Mouse (Mus musculus) stomach, embryonic 15.5 days (tissue): ENCODE data around the gene Gab2. TPM values are rescaled to one million over a fixed set of nuclear protein-coding genes. Genes with fewer than 3 reads are reported as not detected.
A peak's percentile ranks its signal among the peaks of the same experiment; 100 is the strongest.

Experiments used
- ATAC-seq: fragments of 200-750 bp; cut with Nextera tagmentation; 2 replicates; pipeline ENCODE4 v1.8.0; 2017; ENCODE audit warnings: low read depth, moderate number of reproducible peaks, moderate TSS enrichment; ENCODE audit not compliant: insufficient read depth, low FRiP score
- H3K27ac ChIP-seq: fragments of 300-500 bp; sonication (generic); 2 replicates; pipeline ENCODE4 v1.5.1; 2015; ENCODE audit warnings: mild to moderate bottlenecking, inconsistent platforms
- H3K27me3 ChIP-seq: fragments of 300-500 bp; sonication (generic); replicated peaks from 2 replicates; pipeline ENCODE4 v1.6.1; 2015; ENCODE audit warnings: inconsistent platforms
- H3K36me3 ChIP-seq: fragments of 300-500 bp; sonication (generic); 2 replicates; pipeline ENCODE4 v1.6.1; 2015; ENCODE audit warnings: inconsistent platforms
- H3K4me1 ChIP-seq: fragments of 300-500 bp; sonication (generic); 2 replicates; pipeline ENCODE4 v1.6.1; 2015; ENCODE audit warnings: inconsistent platforms
- H3K4me2 ChIP-seq: fragments of 300-500 bp; sonication (generic); 2 replicates; pipeline ENCODE4 v1.6.1; 2015; ENCODE audit warnings: mild to moderate bottlenecking, inconsistent platforms
- H3K4me3 ChIP-seq: fragments of 300-500 bp; sonication (generic); replicated peaks from 2 replicates; pipeline ENCODE4 v1.5.1; 2015; ENCODE audit warnings: inconsistent platforms
- H3K9ac ChIP-seq: fragments of 300-500 bp; sonication (generic); 2 replicates; pipeline ENCODE4 v1.6.1; 2015; ENCODE audit warnings: inconsistent platforms
- H3K9me3 ChIP-seq: fragments of 300-500 bp; sonication (generic); 2 replicates; pipeline ENCODE4 v1.6.1; 2016; ENCODE audit warnings: inconsistent platforms
- WGBS: fragments of 180-500 bp; shearing (Covaris S2); methylation state at CpG from one replicate; pipeline ENCODE4 v1.1.7; 2015; 5-methylcytosine and 5-hydroxymethylcytosine counted together
- polyA plus RNA-seq: library from polyadenylated mRNA; unstranded; fragments of >200 nt; fragmentation: Nextera tagmentation; extraction: Ambion mirVana; gene quantifications from 2 replicates; pipeline ENCODE4 v1.2.1, GENCODE M21; 2015

Gene Gab2
- polyA plus RNA-seq, 1 experiment from 2014 or later: 7.5 TPM

DNA sequence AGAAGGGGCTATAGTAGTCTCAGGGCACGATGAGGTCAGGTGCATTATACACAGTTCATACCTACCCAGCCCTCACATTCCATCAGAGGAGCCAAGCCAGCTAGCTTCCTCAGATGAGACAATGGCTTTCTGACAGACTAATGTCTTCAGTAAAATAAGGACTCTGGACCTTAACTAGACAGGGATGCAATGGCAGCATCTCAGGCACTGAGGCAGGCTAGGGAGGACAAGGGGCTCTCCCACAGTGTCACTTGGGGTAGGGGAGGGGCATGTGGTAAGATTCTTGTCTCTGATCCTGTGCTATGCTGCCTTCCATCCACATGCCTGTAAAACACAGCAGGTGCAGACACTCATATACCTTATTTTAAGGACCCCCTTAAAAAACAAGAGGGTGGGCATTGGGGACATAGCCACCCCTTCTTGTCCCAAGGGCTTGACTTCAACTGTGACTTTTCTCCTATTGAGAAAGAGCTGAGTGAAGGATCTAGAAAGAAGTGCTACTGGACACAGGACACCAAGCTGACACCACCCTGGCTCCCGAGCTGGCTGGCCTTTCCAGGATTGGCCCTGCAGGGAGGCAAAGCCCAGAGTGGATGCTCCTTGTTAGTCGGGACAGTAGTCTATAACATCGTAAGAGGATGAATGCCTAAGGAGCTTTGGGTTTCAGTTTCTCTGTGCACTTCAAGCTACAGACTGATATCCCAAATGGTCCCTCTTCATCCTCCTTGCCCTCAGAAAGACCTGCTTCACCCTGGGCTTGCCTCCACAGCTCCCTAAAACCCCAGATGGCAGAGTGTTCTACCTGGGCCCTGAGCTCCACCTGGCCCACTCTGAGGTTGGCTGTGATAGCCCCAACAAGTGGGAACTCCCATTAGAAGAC, 228.3 kb downstream of the Gab2 start:
- no peak for ATAC-seq
- H3K4me2 ChIP-seq: no peak overlapping the region
- H3K36me3 ChIP-seq: peaks cover 42% of the 10 kb centered on the region
- no peaks in the 10 kb centered on the region for H3K9me3 ChIP-seq
- H3K27me3 ChIP-seq: no peaks in the 10 kb centered on the region
- no peak overlapping the region for H3K4me3 ChIP-seq
- H3K9ac ChIP-seq: no peak overlapping the region
- H3K27ac ChIP-seq: no peak overlapping the region
- 88% methylated on average over 4 of the region's 4 CpGs for WGBS
- H3K4me1 ChIP-seq: no peaks in the 10 kb centered on the region; the same call in 1 of the 2 replicates

DNA sequence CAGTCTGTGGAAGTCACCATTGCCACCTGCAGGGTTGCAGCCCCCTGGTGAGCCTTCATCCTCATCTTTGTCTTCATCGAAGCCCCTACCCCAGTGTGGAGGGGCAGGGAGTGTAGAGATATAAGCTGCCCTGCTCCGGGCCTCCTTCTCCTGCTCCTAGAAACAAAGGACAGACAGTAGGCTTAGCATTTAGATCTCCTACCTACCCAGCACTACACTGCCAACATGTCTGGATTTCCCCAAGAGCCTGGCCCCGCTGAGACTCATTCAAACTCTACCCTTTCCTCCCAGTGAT, 228.9 kb downstream of the Gab2 start:
- no peak overlapping the region for H3K4me3 ChIP-seq
- no peaks in the 10 kb centered on the region for H3K27me3 ChIP-seq
- no peak overlapping the region for H3K9ac ChIP-seq
- H3K36me3 ChIP-seq: peaks cover 37% of the 10 kb centered on the region
- H3K4me2 ChIP-seq: no peak overlapping the region
- H3K27ac ChIP-seq: no peak overlapping the region
- no peaks in the 10 kb centered on the region; the same call in 1 of the 2 replicates for H3K4me1 ChIP-seq
- no peaks in the 10 kb centered on the region for H3K9me3 ChIP-seq
- ATAC-seq: no peak
- 91% methylated on average over 3 of the region's 3 CpGs for WGBS

DNA sequence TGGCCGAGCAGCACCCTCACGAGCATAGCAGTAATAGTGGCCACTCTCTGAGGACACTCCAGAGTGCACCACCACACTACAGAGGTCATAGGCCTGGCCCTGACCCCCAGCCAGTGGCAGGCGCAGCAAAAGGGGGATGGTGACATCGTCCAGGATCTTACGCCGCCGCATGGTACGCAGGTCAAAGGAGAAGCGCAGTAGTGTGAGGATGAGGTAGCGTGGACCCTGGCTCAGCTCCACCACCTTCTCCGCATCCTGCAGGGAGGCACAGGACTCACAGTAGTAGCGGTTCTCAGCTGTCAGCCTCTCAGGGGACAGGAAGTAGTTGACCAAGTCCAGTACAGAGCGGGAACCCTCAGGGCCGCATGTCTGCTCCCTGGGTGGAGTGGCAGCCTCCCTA, 230.2 kb downstream of the Gab2 start:
- H3K4me1 ChIP-seq: no peaks in the 10 kb centered on the region
- ATAC-seq: peak; percentile 17; the same call in 1 of the 2 replicates
- peaks cover 31% of the 10 kb centered on the region for H3K36me3 ChIP-seq
- H3K9me3 ChIP-seq: no peaks in the 10 kb centered on the region
- 92% methylated on average over 14 of the region's 14 CpGs for WGBS
- no peak overlapping the region for H3K4me3 ChIP-seq
- no peak overlapping the region for H3K4me2 ChIP-seq
- H3K27ac ChIP-seq: no peak overlapping the region
- no peaks in the 10 kb centered on the region for H3K27me3 ChIP-seq
- H3K9ac ChIP-seq: no peak overlapping the region

DNA sequence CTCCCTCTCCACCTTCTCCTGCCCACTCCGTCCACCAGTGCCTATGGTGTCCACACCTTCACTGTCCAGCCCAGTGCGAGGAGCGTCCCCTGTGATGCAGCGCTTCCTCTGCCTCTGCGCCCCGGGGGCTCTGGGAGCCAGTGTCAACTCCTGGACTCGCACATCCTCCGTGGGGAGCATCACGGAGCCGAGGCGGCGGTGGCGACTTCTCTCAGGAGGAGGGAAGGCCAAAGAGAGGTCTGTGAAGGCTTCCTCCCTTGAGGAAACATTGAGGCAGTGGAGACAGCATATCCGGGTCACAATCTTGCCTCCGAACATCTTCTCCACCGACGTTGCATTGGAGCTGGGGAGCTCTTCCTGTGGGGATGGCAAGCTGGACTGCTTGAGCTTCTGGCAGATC, 230.8 kb downstream of the Gab2 start:
- 90% methylated on average over 17 of the region's 17 CpGs for WGBS
- H3K27me3 ChIP-seq: no peaks in the 10 kb centered on the region
- ATAC-seq: no peak

DNA sequence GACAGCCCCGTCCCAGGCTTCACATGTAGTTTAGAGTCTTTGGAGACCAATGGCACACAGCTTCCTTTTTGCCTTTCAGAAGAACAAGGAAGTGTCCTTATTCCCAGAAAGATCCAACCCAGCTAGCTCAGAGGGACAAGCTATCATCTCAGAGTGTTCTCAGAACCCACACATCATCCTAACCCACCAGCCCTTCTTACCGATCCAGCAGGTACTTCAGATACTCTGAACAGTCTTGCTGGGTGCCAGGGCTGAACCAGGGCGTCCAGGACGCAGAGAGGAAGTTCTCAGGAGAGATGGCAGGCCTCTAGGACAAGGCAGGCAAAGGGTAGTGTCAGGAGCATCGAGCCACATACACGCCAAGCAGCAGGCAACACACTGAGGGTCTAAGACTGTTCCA, 231.5 kb downstream of the Gab2 start:
- 92% methylated on average over 6 of the region's 6 CpGs for WGBS
- ATAC-seq: no peak

More for the DNA sequence above, 230.8 kb downstream of the Gab2 start:
- no peak overlapping the region for H3K4me3 ChIP-seq
- no peaks in the 10 kb centered on the region for H3K9me3 ChIP-seq
- no peaks in the 10 kb centered on the region for H3K4me1 ChIP-seq
- H3K9ac ChIP-seq: no peak overlapping the region
- H3K36me3 ChIP-seq: peaks cover 28% of the 10 kb centered on the region
- no peak overlapping the region for H3K27ac ChIP-seq
- H3K4me2 ChIP-seq: no peak overlapping the region

DNA sequence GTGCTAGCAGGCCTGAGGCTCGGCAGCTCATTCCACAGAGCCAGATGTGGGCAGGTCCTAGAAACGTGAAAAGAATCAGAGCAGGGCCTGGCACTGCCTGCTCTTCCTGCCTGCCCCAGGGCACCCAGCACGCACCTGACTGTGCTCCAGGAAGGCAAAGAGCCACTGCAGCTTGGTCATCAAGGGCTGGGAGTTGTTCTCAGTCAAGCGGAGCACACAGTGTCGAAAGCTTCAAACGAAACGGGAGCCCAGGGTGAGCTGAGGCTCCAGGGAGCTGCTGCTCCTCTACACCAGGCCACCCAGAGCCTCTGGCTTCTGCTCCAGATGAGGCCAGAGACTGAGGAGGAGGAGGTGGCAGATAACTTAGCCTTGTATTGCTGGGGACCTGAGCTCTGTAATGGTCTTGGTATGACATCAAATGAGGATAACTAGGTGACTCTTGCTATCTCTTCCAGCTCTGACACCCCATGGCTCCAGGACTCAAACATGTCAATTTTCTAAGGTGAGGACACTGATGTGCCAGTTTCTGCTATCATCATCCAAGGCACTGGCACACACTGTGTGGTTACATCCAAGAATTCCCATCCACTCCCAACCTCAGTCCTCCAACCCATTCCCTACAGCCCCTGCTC, 232.1 kb downstream of the Gab2 start:
- no peak for ATAC-seq
- no peaks in the 10 kb centered on the region for H3K27me3 ChIP-seq
- 82% methylated on average over 7 of the region's 7 CpGs for WGBS

More for the DNA sequence above, 231.5 kb downstream of the Gab2 start:
- no peak overlapping the region for H3K4me2 ChIP-seq
- no peak overlapping the region for H3K27ac ChIP-seq
- no peaks in the 10 kb centered on the region for H3K9me3 ChIP-seq
- no peaks in the 10 kb centered on the region for H3K4me1 ChIP-seq
- no peaks in the 10 kb centered on the region for H3K27me3 ChIP-seq
- H3K9ac ChIP-seq: no peak overlapping the region
- peaks cover 24% of the 10 kb centered on the region for H3K36me3 ChIP-seq
- H3K4me3 ChIP-seq: no peak overlapping the region

DNA sequence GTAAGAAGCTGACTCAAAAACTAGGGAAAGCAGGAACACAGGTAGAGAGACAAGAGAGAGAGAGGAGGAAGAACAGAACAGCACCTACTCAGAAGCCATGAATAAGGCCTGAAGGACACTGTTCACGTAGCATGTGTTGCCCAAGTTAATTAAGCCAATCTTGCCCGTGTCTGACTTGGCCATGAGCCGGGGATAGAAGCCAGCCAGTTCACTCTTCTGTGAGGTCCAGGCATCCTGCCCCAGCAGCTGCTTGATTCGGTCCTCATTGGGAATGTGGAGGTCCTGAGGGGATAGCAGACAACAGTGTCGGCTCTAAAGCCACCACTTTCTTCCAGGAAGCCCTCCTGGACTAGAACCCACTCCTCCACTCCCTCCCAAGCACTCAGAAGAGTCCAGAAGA, 233.3 kb downstream of the Gab2 start:
- 79% methylated on average over 5 of the region's 5 CpGs for WGBS

More for the DNA sequence above, 232.1 kb downstream of the Gab2 start:
- Histone ChIP-seq H3K4me3 (no peak overlapping the region), H3K27ac (no peak overlapping the region), H3K36me3 (peaks cover 19% of the 10 kb centered on the region), H3K9me3 (no peaks in the 10 kb centered on the region), H3K4me1 (no peaks in the 10 kb centered on the region), H3K9ac (no peak overlapping the region), H3K4me2 (no peak overlapping the region)

DNA sequence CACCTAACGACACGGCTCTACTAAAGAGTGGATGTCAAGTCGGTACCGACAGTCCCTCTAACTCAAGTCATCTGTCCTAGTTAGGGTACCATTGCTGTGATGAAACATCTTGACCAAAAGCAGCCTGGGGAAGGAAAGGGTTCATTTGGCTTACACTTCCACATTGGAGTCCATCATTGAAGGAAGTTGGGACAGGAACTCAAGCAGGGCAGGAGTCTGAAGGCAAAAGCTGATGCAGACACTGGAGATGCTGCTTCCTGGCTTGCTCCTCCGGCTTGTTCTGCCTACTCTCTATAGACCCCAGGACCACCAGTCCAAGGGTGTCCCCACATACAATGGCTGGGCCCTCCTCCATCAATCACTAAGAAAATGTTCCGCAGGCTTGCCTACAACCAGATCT, 234.3 kb downstream of the Gab2 start:
- no peak overlapping the region for H3K27ac ChIP-seq
- peaks cover under 1% of the 10 kb centered on the region; the same call in 1 of the 2 replicates for H3K36me3 ChIP-seq
- no peak for ATAC-seq
- WGBS: 88% methylated on average over 6 of the region's 6 CpGs
- no peaks in the 10 kb centered on the region for H3K4me1 ChIP-seq
- no peak overlapping the region for H3K4me3 ChIP-seq
- no peak overlapping the region for H3K9ac ChIP-seq
- no peak overlapping the region for H3K4me2 ChIP-seq
- no peaks in the 10 kb centered on the region for H3K9me3 ChIP-seq
- H3K27me3 ChIP-seq: no peaks in the 10 kb centered on the region

More for the DNA sequence above, 233.3 kb downstream of the Gab2 start:
- Histone ChIP-seq H3K4me2 (no peak overlapping the region), H3K9me3 (no peaks in the 10 kb centered on the region), H3K4me1 (no peaks in the 10 kb centered on the region), H3K9ac (no peak overlapping the region), H3K27ac (no peak overlapping the region), H3K27me3 (no peaks in the 10 kb centered on the region), H3K36me3 (peaks cover 8% of the 10 kb centered on the region), H3K4me3 (no peak overlapping the region)
- no peak for ATAC-seq

DNA sequence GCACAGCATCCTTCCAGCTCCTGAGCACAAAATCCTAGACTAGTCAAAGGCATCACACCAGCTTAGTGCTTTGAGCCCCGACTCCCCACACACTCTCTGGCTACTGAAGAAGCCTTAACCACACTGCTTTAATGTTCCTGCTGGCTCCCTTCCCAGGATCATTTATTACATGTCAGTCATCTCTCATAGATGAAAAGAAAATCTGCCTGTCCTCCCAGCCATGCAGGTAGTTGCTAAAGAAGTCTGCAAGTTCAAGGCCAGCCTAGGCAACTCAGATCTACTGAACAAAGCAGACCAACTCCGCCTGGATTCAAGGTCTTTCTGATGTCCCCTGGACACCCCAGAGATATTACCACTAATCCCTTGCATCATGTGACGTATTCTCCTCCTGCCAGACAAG, 236.3 kb downstream of the Gab2 start:
- ATAC-seq: no peak
- Histone ChIP-seq H3K4me2 (no peak overlapping the region), H3K9ac (no peak overlapping the region), H3K27me3 (no peaks in the 10 kb centered on the region), H3K4me1 (no peaks in the 10 kb centered on the region), H3K27ac (no peak overlapping the region), H3K4me3 (no peak overlapping the region), H3K36me3 (no peaks in the 10 kb centered on the region; the same call in 1 of the 2 replicates), H3K9me3 (no peaks in the 10 kb centered on the region)
- WGBS: 72% methylated on average over 3 of the region's 3 CpGs

DNA sequence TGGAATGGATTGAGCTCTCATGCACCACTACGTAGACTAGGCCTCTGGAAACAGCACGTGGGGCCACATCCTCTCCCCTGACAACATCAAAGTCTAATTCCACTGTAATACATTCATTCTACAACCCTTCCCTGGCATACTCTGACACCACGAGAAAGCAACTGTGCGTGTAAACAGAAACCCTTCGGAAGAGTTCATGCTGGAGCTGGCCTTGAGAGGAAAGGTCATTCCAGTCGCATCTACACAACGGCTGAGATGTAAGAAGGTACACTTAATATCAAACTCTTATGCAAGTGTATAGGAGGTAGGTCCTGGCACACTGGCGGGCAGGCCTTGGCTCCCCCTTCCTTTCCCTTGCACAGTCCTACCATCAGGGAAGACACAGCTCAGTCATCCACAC, 243.0 kb downstream of the Gab2 start:
- Histone ChIP-seq H3K4me2 (no peak overlapping the region), H3K4me1 (peaks cover 13% of the 10 kb centered on the region; the same call in 1 of the 2 replicates), H3K27ac (no peak overlapping the region), H3K36me3 (no peaks in the 10 kb centered on the region; the same call in 1 of the 2 replicates), H3K4me3 (no peak overlapping the region), H3K9ac (no peak overlapping the region), H3K9me3 (no peaks in the 10 kb centered on the region), H3K27me3 (peaks cover 30% of the 10 kb centered on the region)
- ATAC-seq: no peak
- WGBS: 90% methylated on average over 8 of the region's 8 CpGs

DNA sequence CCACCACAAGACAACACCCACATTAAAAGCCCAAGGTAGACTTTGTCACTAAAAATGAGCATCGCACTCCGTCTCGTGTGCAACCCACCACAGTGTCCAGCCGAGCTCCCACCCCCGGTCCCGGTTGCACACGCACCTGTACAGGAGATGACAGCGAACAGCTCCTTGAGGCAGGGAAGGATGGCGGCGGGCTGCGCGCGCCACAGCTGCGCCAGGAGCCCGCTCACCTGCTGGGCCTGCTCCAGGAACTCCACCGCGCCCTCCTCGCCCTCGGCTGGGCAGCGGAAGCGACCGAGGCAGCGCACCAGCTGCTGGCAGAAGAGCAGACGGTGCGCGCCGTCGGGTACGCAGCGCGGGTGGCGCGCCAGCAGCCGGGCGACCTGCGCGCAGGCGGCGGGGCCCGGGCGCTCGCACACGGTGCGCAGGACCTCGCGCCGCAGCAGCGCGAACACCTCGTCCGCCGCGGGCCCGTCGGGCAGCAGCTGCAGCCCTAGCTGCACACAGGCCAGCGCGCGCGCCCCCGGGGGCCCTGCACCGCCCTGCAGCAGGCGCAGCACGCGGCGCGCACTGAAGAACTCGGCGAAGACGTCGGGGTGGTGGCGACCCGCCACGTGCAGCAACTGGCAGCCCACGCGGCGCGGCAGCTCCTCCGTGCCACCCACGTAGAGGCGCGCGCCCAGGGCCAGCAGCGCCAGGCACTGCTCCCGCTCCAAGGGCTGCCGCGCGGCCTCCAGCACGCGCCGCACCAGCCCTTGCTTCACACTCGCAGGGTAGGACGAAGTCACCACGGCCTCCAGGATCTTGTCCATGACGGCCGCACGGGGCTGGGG, 244.0 kb downstream of the Gab2 start:
- Histone ChIP-seq H3K4me1 (peaks cover 13% of the 10 kb centered on the region; the same call in 1 of the 2 replicates), H3K27ac (no peak overlapping the region), H3K4me3 (peak overlapping the region; percentile 33), H3K4me2 (peak overlapping the region; percentile 58), H3K27me3 (peaks cover 30% of the 10 kb centered on the region), H3K9me3 (no peaks in the 10 kb centered on the region), H3K36me3 (no peaks in the 10 kb centered on the region), H3K9ac (no peak overlapping the region)
- 18% methylated on average over 63 of the region's 96 CpGs for WGBS
- 0 out of 2 replicates have a peak, but pooled peaks have one; percentile 28 for ATAC-seq
